Mouse (Mus musculus) myocyte (in vitro differentiated cells): ENCODE results near the gene Fgd2.
"Not testable (repeated sequence)": the region's sequence is repeated elsewhere in the genome, so short reads cannot be mapped to it uniquely, and the experiment has no call there.

Experiments
- CEBPB ChIP-seq: IDR thresholded peaks from 2 replicates; pipeline ENCODE4 v1.6.1; 2011; ENCODE audit warnings: mild to moderate bottlenecking, moderate library complexity; ENCODE audit not compliant: poor library complexity, insufficient read depth, severe bottlenecking
- E2F4 ChIP-seq: IDR thresholded peaks from one replicate; pipeline ENCODE4 v1.6.1; 2011; ENCODE audit warnings: mild to moderate bottlenecking, control low read depth, moderate library complexity; ENCODE audit not compliant: insufficient read depth
- MAX ChIP-seq: IDR thresholded peaks from one replicate; pipeline ENCODE4 v1.6.1; 2011; ENCODE audit warnings: low read depth, mild to moderate bottlenecking, control low read depth
- MYOG ChIP-seq, 3 experiments: IDR thresholded peaks; one replicate each; pipeline ENCODE4 v1.6.1; 2011; ENCODE audit warnings: control low read depth in 2 of 3, low read depth in 2 of 3, mild to moderate bottlenecking in 2 of 3; ENCODE audit not compliant: insufficient read length in 2 of 3, control insufficient read depth in 1 of 3, insufficient read depth in 1 of 3
- POLR2A ChIP-seq: IDR thresholded peaks from one replicate; pipeline ENCODE4 v1.6.1; 2011; ENCODE audit warnings: low read depth, mild to moderate bottlenecking, control low read depth, moderate library complexity; ENCODE audit not compliant: insufficient read length
- POLR2AphosphoS2 ChIP-seq: IDR thresholded peaks from one replicate; pipeline ENCODE4 v1.6.1; 2011; ENCODE audit warnings: low read depth, control low read depth; ENCODE audit not compliant: insufficient read length
- SRF ChIP-seq: IDR thresholded peaks from one replicate; pipeline ENCODE4 v1.6.1; 2011; ENCODE audit warnings: low read depth; ENCODE audit not compliant: control insufficient read depth, insufficient read length
- TCF12 ChIP-seq: IDR thresholded peaks from one replicate; pipeline ENCODE4 v1.6.1; 2011; ENCODE audit warnings: mild to moderate bottlenecking, control low read depth; ENCODE audit not compliant: poor library complexity, insufficient read depth, severe bottlenecking
- TCF3 ChIP-seq: IDR thresholded peaks from one replicate; pipeline ENCODE4 v1.6.1; 2011; ENCODE audit warnings: low read depth, control low read depth; ENCODE audit not compliant: insufficient read length
- USF1 ChIP-seq: IDR thresholded peaks from one replicate; pipeline ENCODE4 v1.6.1; 2011; ENCODE audit warnings: low read depth, mild to moderate bottlenecking, control low read depth, moderate library complexity

DNA sequence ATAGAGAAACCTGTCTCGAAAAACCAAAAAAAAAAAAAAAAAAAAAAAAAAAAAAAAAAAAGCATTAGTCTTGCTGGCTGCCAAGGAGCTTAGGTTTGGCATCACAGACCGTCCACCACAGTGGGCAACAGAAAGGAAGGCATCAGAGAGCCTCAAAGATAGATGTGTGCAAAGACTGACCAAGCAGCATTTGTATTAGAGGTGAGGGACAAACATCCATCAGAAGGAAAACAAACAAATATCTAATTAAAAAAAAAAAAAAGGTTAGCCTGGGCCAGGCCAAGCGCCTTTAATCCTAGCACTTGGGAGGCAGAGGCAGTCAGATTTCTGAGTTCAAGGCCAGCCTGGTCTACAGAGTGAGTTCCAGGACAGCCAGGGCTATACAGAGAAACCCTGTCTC lies 43.3 kb upstream of the Fgd2 start, which contains the start of gene Pi16:
- TF ChIP-seq POLR2A; MYOG (IDR thresholded peaks at IDR 0.05; ENCODE audit: control insufficient read depth in 1 of 3, insufficient read depth in 1 of 3, insufficient read length in 2 of 3, low read depth in 2 of 3); POLR2AphosphoS2; MAX; USF1; E2F4; CEBPB; TCF12; SRF; TCF3: not testable (repeated sequence)
